Mouse (Mus musculus) lung, postnatal 0 days (tissue): ENCODE results near the gene Lrrc59. TPM values are rescaled to one million over a fixed set of nuclear protein-coding genes. Genes with fewer than 3 reads are reported as not detected.

Source experiments
- ATAC-seq: fragments of 200-750 bp; cut with Nextera tagmentation; 2 replicates; pipeline ENCODE4 v1.8.0; 2017; ENCODE audit warnings: moderate library complexity
- DNase-seq: peaks from one replicate; pipeline ENCODE4 v3.0.0-alpha.2; 2016; ENCODE audit warnings: low spot score
- H3K27ac ChIP-seq: fragments of 300-500 bp; sonication (generic); 2 replicates; pipeline ENCODE4 v1.5.1; 2014; ENCODE audit warnings: antibody characterized with exemption, mild to moderate bottlenecking, low read length, mixed read lengths
- H3K27me3 ChIP-seq: fragments of 300-500 bp; sonication (generic); replicated peaks from 2 replicates; pipeline ENCODE4 v1.6.1; 2014; ENCODE audit warnings: low read length, mixed read lengths; ENCODE audit not compliant: insufficient read depth
- H3K36me3 ChIP-seq: fragments of 300-500 bp; sonication (generic); 2 replicates; pipeline ENCODE4 v1.6.1; 2014; ENCODE audit warnings: low read length, mixed read lengths; ENCODE audit not compliant: insufficient read depth
- H3K4me1 ChIP-seq: fragments of 300-500 bp; sonication (generic); 2 replicates; pipeline ENCODE4 v1.6.1; 2014; ENCODE audit warnings: antibody characterized with exemption, low read depth, low read length, mixed read lengths; ENCODE audit not compliant: insufficient read depth
- H3K4me2 ChIP-seq: fragments of 300-500 bp; sonication (generic); replicated peaks from 2 replicates; pipeline ENCODE4 v1.6.1; 2014; ENCODE audit warnings: low read depth, mild to moderate bottlenecking, low read length, moderate library complexity, mixed read lengths
- H3K4me3 ChIP-seq: fragments of 300-500 bp; sonication (generic); 2 replicates; pipeline ENCODE4 v1.5.1; 2014; ENCODE audit warnings: low read depth, low read length
- H3K9ac ChIP-seq: fragments of 300-500 bp; sonication (generic); replicated peaks from 2 replicates; pipeline ENCODE4 v1.6.1; 2014; ENCODE audit warnings: low read depth, mild to moderate bottlenecking
- H3K9me3 ChIP-seq: fragments of 300-500 bp; sonication (generic); 2 replicates; pipeline ENCODE4 v1.6.1; 2016; ENCODE audit warnings: low read length, mixed read lengths
- CTCF ChIP-seq: IDR thresholded peaks from 2 replicates; pipeline ENCODE4 v1.5.1; 2016; ENCODE audit warnings: antibody characterized with exemption, mild to moderate bottlenecking
- EP300 ChIP-seq: IDR thresholded peaks from 2 replicates; pipeline ENCODE4 v1.6.1; 2016; ENCODE audit warnings: antibody characterized with exemption, mild to moderate bottlenecking, control low read depth
- WGBS: fragments of 180-500 bp; shearing (Covaris S2); extraction: QIAGEN DNeasy Blood & Tissue Kit; methylation state at CpG from one replicate; pipeline ENCODE4 v1.1.7; 2014; 5-methylcytosine and 5-hydroxymethylcytosine counted together
- polyA plus RNA-seq: library from polyadenylated mRNA; unstranded; fragments of >200 nt; fragmentation: Nextera tagmentation; extraction: Ambion mirVana; gene quantifications from 2 replicates; pipeline ENCODE4 v1.2.1, GENCODE M21; 2015

Lrrc59 gene
- polyA plus RNA-seq, 1 experiment from 2014 or later: 75.0 TPM

DNA sequence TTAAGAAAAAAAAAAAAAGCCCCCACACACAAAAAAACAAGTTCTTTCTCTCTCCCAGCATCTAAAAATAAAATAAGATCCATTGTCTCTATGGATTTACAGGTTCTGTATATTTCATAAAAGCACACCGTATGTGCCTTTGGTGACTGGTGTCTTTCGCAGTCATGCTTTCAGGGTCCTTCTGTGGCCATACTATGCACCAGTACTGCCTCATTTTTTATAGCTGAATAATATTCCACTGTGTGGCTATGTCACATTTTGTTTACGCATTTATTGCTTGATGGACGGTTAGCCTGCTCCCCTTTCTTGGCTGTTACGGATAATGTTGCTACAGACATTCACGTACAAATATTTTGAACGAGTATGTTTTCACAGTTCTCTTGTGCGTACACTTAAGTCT lies 23.4 kb downstream of the Lrrc59 start:
- H3K4me3 ChIP-seq: no peak overlapping the region
- H3K9me3 ChIP-seq: no peaks in the 10 kb centered on the region
- WGBS: 44% methylated on average over 8 of the region's 8 CpGs
- ATAC-seq (no peak), DNase-seq (no peak)
- H3K9ac ChIP-seq: no peak overlapping the region
- peak overlapping the region; percentile 75; the same call in 1 of the 2 replicates for H3K4me2 ChIP-seq
- no peaks in the 10 kb centered on the region for H3K27me3 ChIP-seq
- no peak overlapping the region for H3K27ac ChIP-seq
- 0 out of 2 replicates have a peak, but pooled peaks cover 5% of the 10 kb centered on the region for H3K36me3 ChIP-seq
- TF ChIP-seq EP300 (no peak), CTCF (no peak)
- peaks cover 3% of the 10 kb centered on the region; the same call in 1 of the 2 replicates for H3K4me1 ChIP-seq

DNA sequence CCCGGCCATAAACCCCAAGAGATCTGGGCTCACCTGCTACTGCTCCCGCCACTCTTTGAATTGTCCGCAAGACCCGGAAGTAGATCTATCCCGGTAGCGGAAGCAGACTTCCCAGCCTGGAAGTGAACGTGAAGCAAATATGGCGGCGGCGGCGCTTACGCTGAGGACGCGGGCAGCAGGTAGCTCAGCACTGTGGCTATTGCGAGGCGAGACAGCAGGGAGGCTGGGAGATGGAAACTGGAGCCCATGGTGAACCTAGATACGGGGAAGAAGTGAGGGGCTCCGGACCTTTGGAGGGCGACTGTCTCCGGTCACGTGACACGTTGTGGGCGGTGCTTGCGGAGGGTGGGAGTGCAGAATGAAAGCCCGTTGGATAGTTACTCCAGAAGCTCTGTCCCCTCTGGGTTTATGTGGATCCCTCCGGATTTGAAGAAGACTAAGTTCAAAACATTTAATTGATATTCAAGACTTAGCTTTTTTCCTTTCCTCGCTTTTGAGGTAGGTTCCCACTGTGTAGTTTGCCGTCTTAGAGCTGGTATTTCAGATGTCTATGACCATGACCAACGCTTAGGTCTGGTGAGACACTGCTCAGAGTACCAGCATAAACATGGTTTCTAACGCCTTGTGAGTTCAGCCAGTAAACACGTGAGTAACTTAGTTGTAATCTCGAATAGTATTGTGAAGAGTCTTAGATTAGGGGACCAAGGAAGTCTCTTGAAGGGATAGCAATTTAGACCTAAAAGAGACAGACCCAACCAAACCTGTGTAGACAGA lies 24.3 kb downstream of the Lrrc59 start, which contains the start of the genes Mrpl27 and Eme1:
Gene Mrpl27, plus strand, starts transcription at position 105 of the 774 bp plus-strand sequence.
Gene Eme1, minus strand, starts transcription at position 302 of the 774 bp plus-strand sequence.
- peak within 1 kb of the TSS; percentile 55 for H3K9ac ChIP-seq
- H3K4me2 ChIP-seq: peak within 1 kb of the TSS; percentile 75
- no peaks in the 10 kb centered on the region for H3K9me3 ChIP-seq
- DNase-seq (peak; percentile 88), ATAC-seq (peak; percentile 93)
- 1% methylated on average over 32 of the region's 32 CpGs for WGBS
- no peaks in the 10 kb centered on the region for H3K27me3 ChIP-seq
- H3K36me3 ChIP-seq: peaks cover 9% of the 10 kb centered on the region; the same call in 1 of the 2 replicates
- TF ChIP-seq CTCF: no peak
- peak; percentile 55; the same call in 1 of the 2 replicates for TF ChIP-seq EP300
- peaks cover 3% of the 10 kb centered on the region; the same call in 1 of the 2 replicates for H3K4me1 ChIP-seq
- peak within 1 kb of the TSS; percentile 78 for H3K27ac ChIP-seq
- H3K4me3 ChIP-seq: peak within 1 kb of the TSS; percentile 63

DNA sequence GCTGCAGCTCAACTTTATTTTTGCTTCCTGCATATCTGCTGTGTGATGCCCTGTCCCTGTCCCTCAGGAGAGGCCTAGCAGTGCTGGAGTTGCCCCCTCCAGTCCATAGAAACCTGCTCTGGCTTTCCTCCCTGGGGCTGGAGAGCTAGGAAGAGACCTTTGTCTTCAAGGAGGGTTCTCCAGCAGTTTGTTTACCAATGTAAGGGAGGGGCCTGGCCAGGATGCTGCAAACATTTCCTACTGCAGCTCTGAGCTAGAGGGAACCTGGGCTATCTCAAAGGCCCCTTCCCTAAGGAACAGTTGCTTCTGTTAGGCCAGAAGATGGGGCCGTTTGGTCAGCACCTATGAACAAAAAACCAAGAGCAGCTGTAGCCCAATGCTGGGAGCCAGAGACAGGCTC lies 31.8 kb downstream of the Lrrc59 start:
- ATAC-seq (peak; percentile 61; the same call in 1 of the 2 replicates), DNase-seq (no peak)
- no peaks in the 10 kb centered on the region for H3K27me3 ChIP-seq
- H3K9me3 ChIP-seq: no peaks in the 10 kb centered on the region
- H3K4me3 ChIP-seq: no peak overlapping the region
- H3K27ac ChIP-seq: no peak overlapping the region
- peaks cover 21% of the 10 kb centered on the region for H3K36me3 ChIP-seq
- H3K9ac ChIP-seq: no peak overlapping the region
- TF ChIP-seq EP300: no peak
- WGBS: 43% methylated on average over 1 of the region's 1 CpGs
- no peak overlapping the region for H3K4me2 ChIP-seq
- no peaks in the 10 kb centered on the region for H3K4me1 ChIP-seq

DNA sequence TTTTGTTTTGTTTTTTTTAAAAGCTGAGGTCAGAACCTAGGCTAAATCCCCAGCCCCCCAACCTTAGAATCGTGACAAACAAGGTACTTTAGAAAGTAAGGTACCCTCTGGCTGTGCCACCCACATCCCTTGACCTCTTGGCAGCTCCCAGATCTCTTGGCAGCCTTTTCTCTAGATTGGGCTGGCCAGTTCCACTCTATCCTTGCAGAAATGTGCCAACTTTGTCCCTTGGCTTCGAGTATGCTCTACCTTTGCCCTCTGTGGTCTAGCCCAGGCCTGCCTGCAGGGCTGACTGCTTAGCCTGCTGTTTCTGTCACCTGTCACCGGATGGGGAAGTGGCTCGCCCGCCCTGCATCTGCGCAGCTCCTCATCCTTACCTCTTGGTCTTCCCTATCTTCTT lies 35.7 kb downstream of the Lrrc59 start:
- Histone ChIP-seq H3K9ac (no peak overlapping the region), H3K9me3 (no peaks in the 10 kb centered on the region), H3K27me3 (no peaks in the 10 kb centered on the region), H3K4me3 (no peak overlapping the region), H3K27ac (no peak overlapping the region), H3K4me1 (no peaks in the 10 kb centered on the region), H3K36me3 (peaks cover 37% of the 10 kb centered on the region), H3K4me2 (no peak overlapping the region)
- ATAC-seq (no peak), DNase-seq (no peak)
- TF ChIP-seq CTCF (no peak), EP300 (no peak)
- WGBS: 89% methylated on average over 6 of the region's 6 CpGs

DNA sequence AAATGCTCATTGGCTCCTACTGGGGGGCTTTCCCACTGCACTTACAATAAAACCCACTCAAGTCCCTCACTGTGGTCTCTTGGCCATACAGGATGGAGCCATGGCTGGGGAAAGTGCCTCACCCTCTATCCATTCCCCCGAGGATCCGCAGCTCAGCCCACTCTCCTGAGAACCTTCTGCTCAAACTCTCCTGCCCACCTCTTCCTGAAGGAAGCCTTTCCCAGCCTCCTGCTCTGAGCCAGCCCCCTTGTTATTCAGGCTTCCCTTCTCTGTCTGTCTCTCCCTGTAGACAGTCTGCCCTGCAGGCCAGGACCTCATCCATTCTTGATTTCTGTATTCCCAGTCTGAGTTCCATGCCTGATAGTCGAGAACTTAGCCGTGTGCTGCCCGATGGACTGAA lies 45.4 kb downstream of the Lrrc59 start:
- H3K36me3 ChIP-seq: 0 out of 2 replicates have a peak, but pooled peaks cover 3% of the 10 kb centered on the region
- H3K9ac ChIP-seq: no peak overlapping the region
- H3K27ac ChIP-seq: no peak overlapping the region
- TF ChIP-seq EP300 (no peak), CTCF (no peak)
- 73% methylated on average over 5 of the region's 5 CpGs for WGBS
- DNase-seq (no peak), ATAC-seq (no peak)
- no peak overlapping the region for H3K4me2 ChIP-seq
- H3K4me3 ChIP-seq: no peak overlapping the region
- H3K4me1 ChIP-seq: peaks cover 7% of the 10 kb centered on the region; the same call in 1 of the 2 replicates
- H3K27me3 ChIP-seq: no peaks in the 10 kb centered on the region
- no peaks in the 10 kb centered on the region for H3K9me3 ChIP-seq

DNA sequence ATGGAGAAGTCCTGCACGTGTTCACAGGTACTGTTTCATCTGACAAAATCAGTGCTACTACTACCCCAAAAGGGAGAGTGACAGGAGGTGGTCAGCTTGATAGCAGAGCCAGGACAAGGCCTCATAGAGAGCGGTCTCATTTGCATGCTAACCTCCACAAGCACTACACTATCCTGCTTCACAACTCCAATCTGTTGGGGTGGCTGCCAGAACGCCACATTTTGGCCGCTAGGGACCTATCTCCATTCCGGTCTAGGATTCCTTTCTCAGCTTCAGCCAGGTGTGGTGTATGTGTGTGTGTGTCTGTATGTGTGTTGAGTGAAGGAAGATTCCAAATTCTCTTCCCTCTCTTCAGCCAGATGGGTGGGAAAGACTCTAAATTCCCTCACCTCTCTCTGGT lies 45.9 kb downstream of the Lrrc59 start:
- no peak for DNase-seq
- Histone ChIP-seq H3K27ac (no peak overlapping the region), H3K4me2 (0 out of 2 replicates have a peak overlapping the region, but pooled peaks have one; percentile 97), H3K4me3 (no peak overlapping the region), H3K27me3 (no peaks in the 10 kb centered on the region), H3K36me3 (no peaks in the 10 kb centered on the region), H3K4me1 (peaks cover 7% of the 10 kb centered on the region; the same call in 1 of the 2 replicates), H3K9me3 (no peaks in the 10 kb centered on the region), H3K9ac (no peak overlapping the region)
- ATAC-seq: no peak
- WGBS: 72% methylated on average over 5 of the region's 5 CpGs
- TF ChIP-seq EP300: no peak
- TF ChIP-seq CTCF: peak; percentile 8; the same call in 1 of the 2 replicates
